Mouse (Mus musculus): ENCODE results near the gene Kat5. TPM values are rescaled to one million over a fixed set of nuclear protein-coding genes. Genes with fewer than 3 reads are reported as not detected.

Gene Kat5
- polyA plus RNA-seq, 1 experiment from 2014 or later: 31.5 TPM

GRCm38 (mm10) chr19:5569521-5569920 is 40.5 kb downstream of the Kat5 start:
- no peaks in the 10 kb centered on the region for H3K9me3 ChIP-seq (ENCODE audit: control insufficient read depth, low read length)
- H3K27ac ChIP-seq (ENCODE audit: low read depth, low read length): no peak overlapping the region
- ATAC-seq (ENCODE audit: low FRiP score, low TSS enrichment): no peak
- no peak overlapping the region for H3K4me3 ChIP-seq (ENCODE audit: low read length)
- peaks cover 9% of the 10 kb centered on the region; the same call in 1 of the 2 replicates for H3K27me3 ChIP-seq (ENCODE audit: control insufficient read depth, insufficient read depth, low read length)
- 91% methylated on average over 10 of the region's 10 CpGs for WGBS
- no peak overlapping the region for H3K9ac ChIP-seq (ENCODE audit: low read depth, low read length)
- H3K4me2 ChIP-seq (replicated peaks; ENCODE audit: low read depth, low read length): no peak overlapping the region
- peaks cover 22% of the 10 kb centered on the region for H3K36me3 ChIP-seq (ENCODE audit: control insufficient read depth, insufficient read depth, low read length)
- peaks cover 14% of the 10 kb centered on the region for H3K4me1 ChIP-seq (ENCODE audit: control insufficient read depth, insufficient read depth, low read length)

GRCm38 (mm10) chr19:5568470-5569140 is 41.4 kb downstream of the Kat5 start:
- peak overlapping the region; percentile 71; the same call in 1 of the 2 replicates for H3K9ac ChIP-seq (ENCODE audit: low read depth, low read length)
- peaks cover 22% of the 10 kb centered on the region for H3K36me3 ChIP-seq (ENCODE audit: control insufficient read depth, insufficient read depth, low read length)
- 11% methylated on average over 27 of the region's 27 CpGs for WGBS
- peak; percentile 3; the same call in 1 of the 2 replicates for ATAC-seq (ENCODE audit: low FRiP score, low TSS enrichment)
- no peaks in the 10 kb centered on the region for H3K9me3 ChIP-seq (ENCODE audit: control insufficient read depth, low read length)
- peak overlapping the region; percentile 63 for H3K4me3 ChIP-seq (ENCODE audit: low read length)
- peaks cover 14% of the 10 kb centered on the region for H3K4me1 ChIP-seq (ENCODE audit: control insufficient read depth, insufficient read depth, low read length)
- peaks cover 12% of the 10 kb centered on the region; the same call in 1 of the 2 replicates for H3K27me3 ChIP-seq (ENCODE audit: control insufficient read depth, insufficient read depth, low read length)
- H3K27ac ChIP-seq (ENCODE audit: low read depth, low read length): peak overlapping the region; percentile 90; the same call in 1 of the 2 replicates
- peak overlapping the region; percentile 94 for H3K4me2 ChIP-seq (replicated peaks; ENCODE audit: low read depth, low read length)

- peak; percentile 89 for ATAC-seq (ENCODE audit: low FRiP score, low TSS enrichment)
- Histone ChIP-seq H3K27me3 (ENCODE audit: control insufficient read depth, insufficient read depth, low read length) (peaks cover 12% of the 10 kb centered on the region; the same call in 1 of the 2 replicates), H3K27ac (ENCODE audit: low read depth, low read length) (peak within 1 kb of the TSS; percentile 90), H3K4me2 (replicated peaks; ENCODE audit: low read depth, low read length) (peak within 1 kb of the TSS; percentile 94), H3K9ac (ENCODE audit: low read depth, low read length) (peak within 1 kb of the TSS; percentile 71), H3K36me3 (ENCODE audit: control insufficient read depth, insufficient read depth, low read length) (peaks cover 22% of the 10 kb centered on the region), H3K4me1 (ENCODE audit: control insufficient read depth, insufficient read depth, low read length) (peaks cover 14% of the 10 kb centered on the region), H3K4me3 (ENCODE audit: low read length) (peak within 1 kb of the TSS; percentile 63), H3K9me3 (ENCODE audit: control insufficient read depth, low read length) (no peaks in the 10 kb centered on the region)
- WGBS: under 1% methylated on average over 79 of the region's 102 CpGs
These were observed 42.2 kb downstream of the Kat5 start, which contains the start of gene Ap5b1 for GRCm38 (mm10) chr19:5567534-5568469. Gene Ap5b1, plus strand, starts transcription at chr19:5568025.

- peak overlapping the region; percentile 63 for H3K4me3 ChIP-seq (ENCODE audit: low read length)
- peak overlapping the region; percentile 71 for H3K9ac ChIP-seq (ENCODE audit: low read depth, low read length)
- peaks cover 17% of the 10 kb centered on the region; the same call in 1 of the 2 replicates for H3K27me3 ChIP-seq (ENCODE audit: control insufficient read depth, insufficient read depth, low read length)
- 2% methylated on average over 26 of the region's 26 CpGs for WGBS
- H3K9me3 ChIP-seq (ENCODE audit: control insufficient read depth, low read length): no peaks in the 10 kb centered on the region
- peak overlapping the region; percentile 90 for H3K27ac ChIP-seq (ENCODE audit: low read depth, low read length)
- peak; percentile 45 for ATAC-seq (ENCODE audit: low FRiP score, low TSS enrichment)
- H3K4me2 ChIP-seq (replicated peaks; ENCODE audit: low read depth, low read length): peak overlapping the region; percentile 94
- peaks cover 14% of the 10 kb centered on the region for H3K4me1 ChIP-seq (ENCODE audit: control insufficient read depth, insufficient read depth, low read length)
- H3K36me3 ChIP-seq (ENCODE audit: control insufficient read depth, insufficient read depth, low read length): peaks cover 22% of the 10 kb centered on the region
These were observed 42.9 kb downstream of the Kat5 start for GRCm38 (mm10) chr19:5567180-5567533.

- Histone ChIP-seq H3K4me2 (replicated peaks; ENCODE audit: low read depth, low read length) (peak overlapping the region; percentile 94; the same call in 1 of the 2 replicates), H3K27me3 (ENCODE audit: control insufficient read depth, insufficient read depth, low read length) (peaks cover 25% of the 10 kb centered on the region)
These were observed 43.7 kb downstream of the Kat5 start for GRCm38 (mm10) chr19:5566316-5566715.

GRCm38 (mm10) chr19:5562776-5563175 is 47.3 kb downstream of the Kat5 start:
- no peak overlapping the region for H3K4me2 ChIP-seq (replicated peaks; ENCODE audit: low read depth, low read length)
- WGBS: 90% methylated on average over 10 of the region's 10 CpGs
- H3K27ac ChIP-seq (ENCODE audit: low read depth, low read length): no peak overlapping the region
- H3K9ac ChIP-seq (ENCODE audit: low read depth, low read length): no peak overlapping the region
- no peak overlapping the region for H3K4me3 ChIP-seq (ENCODE audit: low read length)
- peaks cover 59% of the 10 kb centered on the region for H3K27me3 ChIP-seq (ENCODE audit: control insufficient read depth, insufficient read depth, low read length)
- no peak for ATAC-seq (ENCODE audit: low FRiP score, low TSS enrichment)
- no peaks in the 10 kb centered on the region for H3K9me3 ChIP-seq (ENCODE audit: control insufficient read depth, low read length)
- peaks cover 32% of the 10 kb centered on the region for H3K4me1 ChIP-seq (ENCODE audit: control insufficient read depth, insufficient read depth, low read length)
- no peaks in the 10 kb centered on the region for H3K36me3 ChIP-seq (ENCODE audit: control insufficient read depth, insufficient read depth, low read length)

More at GRCm38 (mm10) chr19:5566316-5566715, 43.7 kb downstream of the Kat5 start:
- peaks cover 14% of the 10 kb centered on the region for H3K4me1 ChIP-seq (ENCODE audit: control insufficient read depth, insufficient read depth, low read length)
- 60% methylated on average over 5 of the region's 5 CpGs for WGBS
- H3K4me3 ChIP-seq (ENCODE audit: low read length): no peak overlapping the region; the same call in 1 of the 2 replicates
- H3K36me3 ChIP-seq (ENCODE audit: control insufficient read depth, insufficient read depth, low read length): peaks cover 22% of the 10 kb centered on the region
- no peaks in the 10 kb centered on the region for H3K9me3 ChIP-seq (ENCODE audit: control insufficient read depth, low read length)
- no peak overlapping the region for H3K9ac ChIP-seq (ENCODE audit: low read depth, low read length)
- no peak overlapping the region for H3K27ac ChIP-seq (ENCODE audit: low read depth, low read length)
- ATAC-seq (ENCODE audit: low FRiP score, low TSS enrichment): no peak

- H3K4me1 ChIP-seq (ENCODE audit: control insufficient read depth, insufficient read depth, low read length): peaks cover 33% of the 10 kb centered on the region
- WGBS: 28% methylated on average over 3 of the region's 3 CpGs
- no peak overlapping the region for H3K9ac ChIP-seq (ENCODE audit: low read depth, low read length)
- no peaks in the 10 kb centered on the region for H3K36me3 ChIP-seq (ENCODE audit: control insufficient read depth, insufficient read depth, low read length)
- H3K27ac ChIP-seq (ENCODE audit: low read depth, low read length): peak overlapping the region; percentile 63
- no peak overlapping the region; the same call in 1 of the 2 replicates for H3K4me3 ChIP-seq (ENCODE audit: low read length)
- no peaks in the 10 kb centered on the region for H3K9me3 ChIP-seq (ENCODE audit: control insufficient read depth, low read length)
- no peak for ATAC-seq (ENCODE audit: low FRiP score, low TSS enrichment)
- peak overlapping the region; percentile 70 for H3K4me2 ChIP-seq (replicated peaks; ENCODE audit: low read depth, low read length)
- H3K27me3 ChIP-seq (ENCODE audit: control insufficient read depth, insufficient read depth, low read length): peaks cover 59% of the 10 kb centered on the region
These were observed 48.2 kb downstream of the Kat5 start for GRCm38 (mm10) chr19:5561886-5562285.

- peak overlapping the region; percentile 70 for H3K4me2 ChIP-seq (replicated peaks; ENCODE audit: low read depth, low read length)
- H3K4me1 ChIP-seq (ENCODE audit: control insufficient read depth, insufficient read depth, low read length): peaks cover 27% of the 10 kb centered on the region
- peaks cover 54% of the 10 kb centered on the region for H3K27me3 ChIP-seq (ENCODE audit: control insufficient read depth, insufficient read depth, low read length)
- H3K27ac ChIP-seq (ENCODE audit: low read depth, low read length): peak overlapping the region; percentile 91
- peak overlapping the region; percentile 48 for H3K4me3 ChIP-seq (ENCODE audit: low read length)
- H3K9ac ChIP-seq (ENCODE audit: low read depth, low read length): peak overlapping the region; percentile 69
- H3K36me3 ChIP-seq (ENCODE audit: control insufficient read depth, insufficient read depth, low read length): no peaks in the 10 kb centered on the region
- no peak for ATAC-seq (ENCODE audit: low FRiP score, low TSS enrichment)
- 5% methylated on average over 10 of the region's 10 CpGs for WGBS
- H3K9me3 ChIP-seq (ENCODE audit: control insufficient read depth, low read length): no peaks in the 10 kb centered on the region
These were observed 48.7 kb downstream of the Kat5 start for GRCm38 (mm10) chr19:5561252-5561790.

Data from kidney, embryonic 14.5 days (tissue).